In the genomic region with DNA sequence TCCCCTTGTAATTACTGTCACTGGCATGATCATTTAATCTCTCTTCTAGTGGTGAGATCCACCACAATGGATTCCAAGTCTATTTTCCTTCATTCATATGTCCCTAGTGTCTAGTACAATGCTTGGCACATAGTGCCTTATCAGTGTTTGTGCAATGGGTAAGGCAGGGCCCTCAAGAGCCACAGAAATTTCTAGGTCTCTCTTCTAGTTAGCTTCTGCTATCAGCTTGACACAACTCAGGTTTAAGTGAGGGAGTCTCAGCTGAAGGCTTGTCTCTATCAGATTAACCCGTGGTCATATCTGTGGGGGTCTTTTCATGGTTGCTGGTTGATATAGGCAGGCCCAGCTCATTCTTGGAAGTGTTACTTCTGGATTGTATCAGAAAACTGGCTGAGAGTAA, we compare ENCODE assay signal across 26 mouse cellular contexts.
"Had no signal": no experiment of that assay in that cellular context is flagged by ENCODE, and none has a peak within 500 bp of the region (broad histone marks: within the 10 kb centered on the region; RNA-seq: fewer than 3 reads in every experiment).

No protein-coding gene starts in this region.

- DNase-seq: gastrocnemius, postnatal 14 days; gastrocnemius, postnatal 36 days; heart, adult 11 months; heart, adult 2 months; heart, postnatal 14 days; heart, postnatal 4 days; kidney, adult 18-20 months; kidney, adult 8-10 months; kidney, postnatal 10 days; kidney, postnatal 25 days; kidney, postnatal 4 days; layer of hippocampus, postnatal 36 days; lung, adult 18-20 months had no signal

- H3K9me3 ChIP-seq: heart, embryonic 13.5 days; heart, embryonic 15.5 days; hindbrain, embryonic 10.5 days; hindbrain, embryonic 12.5 days; intestine, embryonic 15.5 days; limb, embryonic 10.5 days; limb, embryonic 12.5 days had no signal

- H3K4me3 ChIP-seq: heart, adult 2 months; heart, embryonic 13.5 days; heart, embryonic 15.5 days; hindbrain, embryonic 10.5 days; hindbrain, embryonic 12.5 days; intestine, embryonic 15.5 days; layer of hippocampus, adult 2 months; limb, embryonic 10.5 days; limb, embryonic 12.5 days had no signal

- H3K27ac ChIP-seq: heart, adult 2 months; heart, embryonic 13.5 days; heart, embryonic 15.5 days; hindbrain, embryonic 10.5 days; hindbrain, embryonic 12.5 days; hindbrain, embryonic 14.5 days; intestine, embryonic 15.5 days; layer of hippocampus, adult 2 months; limb, embryonic 10.5 days; limb, embryonic 12.5 days had no signal

- H3K9ac ChIP-seq: heart, embryonic 13.5 days; heart, embryonic 15.5 days; hindbrain, embryonic 12.5 days; hindbrain, embryonic 14.5 days; intestine, embryonic 15.5 days; limb, embryonic 12.5 days had no signal

- H3K4me2 ChIP-seq: heart, embryonic 11.5 days; heart, embryonic 13.5 days; heart, embryonic 15.5 days; hindbrain, embryonic 12.5 days; hindbrain, embryonic 14.5 days; intestine, embryonic 15.5 days; limb, embryonic 12.5 days had no signal

- H3K4me1 ChIP-seq: heart, embryonic 13.5 days; heart, embryonic 15.5 days; hindbrain, embryonic 10.5 days; hindbrain, embryonic 12.5 days; intestine, embryonic 15.5 days; limb, embryonic 10.5 days; limb, embryonic 12.5 days had no signal

- H3K27me3 ChIP-seq: heart, embryonic 13.5 days; heart, embryonic 15.5 days; hindbrain, embryonic 12.5 days; intestine, embryonic 15.5 days; limb, embryonic 12.5 days had no signal

- H3K36me3 ChIP-seq: heart, embryonic 13.5 days; heart, embryonic 15.5 days; hindbrain, embryonic 10.5 days; hindbrain, embryonic 12.5 days; intestine, embryonic 15.5 days; limb, embryonic 10.5 days; limb, embryonic 12.5 days had no signal

- ATAC-seq: hindbrain, embryonic 16.5 days; inflammation-experienced regulatory T-cells, adult 6 months; intestine, embryonic 15.5 days; intestine, postnatal 0 days had no signal
